Mouse (Mus musculus) ES-E14 (cell line): ENCODE measurements around the gene Gm20521. TPM values are rescaled to one million over a fixed set of nuclear protein-coding genes. Genes with fewer than 3 reads are reported as not detected.

ENCODE experiments used
- DNase-seq: peaks from one replicate; pipeline ENCODE4 v3.0.0-alpha.2; 2013; ENCODE audit warnings: low read depth, low spot score
- H3K27ac ChIP-seq: 2 replicates; pipeline ENCODE4 v1.5.1; 2012; ENCODE audit warnings: low read depth, mild to moderate bottlenecking, low read length, moderate library complexity, mixed read lengths; ENCODE audit not compliant: poor library complexity, insufficient read depth, severe bottlenecking
- H3K36me3 ChIP-seq: 2 replicates; pipeline ENCODE4 v1.6.1; 2012; ENCODE audit warnings: mild to moderate bottlenecking, low read length, moderate library complexity, mixed read lengths; ENCODE audit not compliant: control insufficient read depth, poor library complexity, insufficient read depth, severe bottlenecking
- H3K4me1 ChIP-seq, 2 experiments: fragments of 150-350 bp in 1 of 2; sonication (generic) in 1 of 2; 2 replicates each; pipeline ENCODE4 v1.6.1; 2012; ENCODE audit warnings: low read length in 2 of 2, mild to moderate bottlenecking in 1 of 2, mixed read lengths in 1 of 2; ENCODE audit not compliant: control insufficient read depth in 2 of 2, insufficient read depth in 2 of 2, poor library complexity in 1 of 2
- H3K4me3 ChIP-seq, 2 experiments: fragments of 150-350 bp in 1 of 2; sonication (generic) in 1 of 2; 2 replicates each; pipeline ENCODE4 v1.5.1; 2012; ENCODE audit warnings: low read length in 2 of 2, low read depth in 1 of 2, mild to moderate bottlenecking in 1 of 2, mixed read lengths in 1 of 2; ENCODE audit not compliant: insufficient read depth in 1 of 2, poor library complexity in 1 of 2, severe bottlenecking in 1 of 2
- H3K9ac ChIP-seq: 2 replicates; pipeline ENCODE4 v1.6.1; 2012; ENCODE audit warnings: low read depth, mild to moderate bottlenecking, low read length, mixed read lengths; ENCODE audit not compliant: poor library complexity, insufficient read depth, severe bottlenecking
- H3K9me3 ChIP-seq: fragments of 150-350 bp; sonication (generic); 2 replicates; pipeline ENCODE4 v1.6.1; 2012; ENCODE audit warnings: low read depth, mild to moderate bottlenecking, low read length; ENCODE audit not compliant: control insufficient read depth, insufficient read depth
- CHD2 ChIP-seq: IDR thresholded peaks from 2 replicates; pipeline ENCODE4 v1.6.1; 2014; ENCODE audit warnings: mild to moderate bottlenecking, low read depth, low read length, inconsistent platforms
- HCFC1 ChIP-seq: IDR thresholded peaks from 2 replicates; pipeline ENCODE4 v1.6.1; 2012; ENCODE audit warnings: low read length, inconsistent platforms, borderline replicate concordance; ENCODE audit not compliant: insufficient read depth
- MAFK ChIP-seq: IDR thresholded peaks from 2 replicates; pipeline ENCODE4 v1.6.1; 2014; ENCODE audit warnings: mild to moderate bottlenecking, low read depth, low read length, inconsistent platforms; ENCODE audit not compliant: insufficient read depth
- ZC3H11A ChIP-seq: IDR thresholded peaks from 2 replicates; pipeline ENCODE4 v1.6.1; 2012; ENCODE audit warnings: low read depth, mild to moderate bottlenecking, inconsistent platforms, low read length, borderline replicate concordance
- ZNF384 ChIP-seq: IDR thresholded peaks from 2 replicates; pipeline ENCODE4 v1.6.1; 2012; ENCODE audit warnings: low read depth, low read length, inconsistent platforms
- in situ Hi-C, 2 experiments: fragments of 600-800 bp; cut with MboI; formaldehyde crosslinking; loops; one replicate each; pipeline ENCODE4 v1.15.1; 2025; ENCODE audit warnings: low sequenced_read_pairs in 2 of 2, inconsistent platforms in 1 of 2; ENCODE audit not compliant: unreplicated experiment in 2 of 2
- total RNA-seq: library from RNA; depleted of rRNA; stranded (reverse); fragments of 300-350 nt; gene quantifications from 2 replicates; pipeline ENCODE4 v1.2.3, GENCODE M21; 2012

Gm20521 gene
- total RNA-seq, 1 experiment, result 0.71 TPM

DNA sequence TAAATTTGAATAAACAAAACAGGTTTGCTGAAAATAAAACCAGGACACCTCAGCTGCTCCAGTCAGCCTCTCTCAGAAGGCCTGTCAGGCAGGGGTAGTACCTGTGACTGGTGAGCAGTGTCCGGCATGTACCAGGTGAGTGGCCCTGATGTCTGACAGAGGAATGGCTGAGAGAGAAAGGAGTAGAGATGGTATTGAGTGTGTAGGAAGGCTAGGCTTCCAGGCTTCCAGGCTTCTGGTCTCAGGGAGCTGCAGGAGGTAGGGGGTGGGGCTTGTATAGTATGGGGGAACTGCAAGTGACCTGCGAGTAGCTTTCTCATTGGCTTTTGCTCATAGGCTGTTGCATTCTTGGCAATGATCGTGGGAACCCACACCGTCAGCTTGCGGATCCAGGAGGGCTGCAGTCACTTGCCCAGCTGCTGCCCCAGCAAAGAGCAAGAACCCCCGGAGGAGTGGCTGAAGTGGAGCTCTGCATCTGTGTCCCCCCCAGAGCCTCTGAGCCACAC, 49.5 kb downstream of the Gm20521 start, which contains the start of gene Il25:
Gene Il25, plus strand, starts transcription at position 51 of the 506 bp plus-strand sequence.
- H3K9me3 ChIP-seq, result no peaks in the 10 kb centered on the region
- TF ChIP-seq ZNF384 (no peak), HCFC1 (no peak), ZC3H11A (no peak), CHD2 (no peak), MAFK (no peak)
- in situ Hi-C loops, result no loop called here
- no peak within 1 kb of the TSS for H3K9ac ChIP-seq
- H3K4me1 ChIP-seq, result peaks cover 11 to 25% of the 10 kb centered on the region in 2 experiments; a peak in 3 of 4 replicates
- DNase-seq, result no peak
- no peak within 1 kb of the TSS for H3K27ac ChIP-seq
- no peaks in the 10 kb centered on the region for H3K36me3 ChIP-seq
- H3K4me3 ChIP-seq, result no peak within 1 kb of the TSS

DNA sequence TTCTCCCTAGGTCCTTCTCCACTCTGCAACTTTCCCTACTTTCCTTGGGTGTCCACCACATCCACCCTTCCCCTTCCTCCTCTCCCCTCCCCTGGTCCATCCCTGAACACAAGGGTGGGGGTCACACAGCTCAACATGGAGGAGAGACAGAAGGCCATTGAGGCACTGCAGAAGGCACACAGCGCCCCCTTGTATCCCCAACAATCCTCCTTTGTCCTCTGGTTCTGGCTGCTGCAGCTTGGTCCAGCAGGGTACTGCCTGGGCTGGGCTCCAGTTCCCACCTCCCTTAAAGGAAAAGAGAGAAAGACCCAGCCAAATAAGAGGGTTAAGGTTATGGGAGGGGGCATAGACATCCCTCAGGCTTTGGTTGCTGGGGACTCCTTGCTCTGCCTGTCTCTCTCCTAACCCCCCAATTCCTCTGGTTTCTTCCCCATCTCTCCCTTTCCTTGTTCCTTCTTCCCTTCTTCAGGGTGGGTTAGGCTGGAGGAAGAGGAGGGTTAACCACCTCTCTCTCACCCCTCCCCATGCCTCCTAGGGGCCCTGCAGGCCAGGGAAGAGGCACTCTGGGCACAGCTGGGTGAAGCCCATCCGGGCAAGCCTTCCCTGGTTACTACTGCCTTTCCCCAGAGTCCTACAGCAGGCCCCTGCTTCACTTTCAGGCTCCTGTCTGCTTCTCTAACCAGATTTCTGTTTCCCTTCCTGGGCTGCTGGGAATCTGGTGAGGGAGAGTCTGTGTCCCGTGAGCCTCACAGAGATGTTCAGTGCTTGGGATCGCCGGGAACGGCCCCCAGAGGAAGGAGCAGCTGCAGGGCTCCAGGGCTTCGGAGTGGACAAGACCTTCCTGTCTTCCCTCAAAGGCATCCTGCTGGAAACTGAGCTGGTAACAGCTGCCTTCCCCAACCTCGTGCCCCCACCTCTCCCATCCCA, 52.9 kb downstream of the Gm20521 start, which contains the start of gene Cmtm5:
Gene Cmtm5, plus strand, starts transcription at position 358 of the 927 bp plus-strand sequence.
- no peak for DNase-seq
- Histone ChIP-seq H3K4me1 (peaks cover 5 to 18% of the 10 kb centered on the region in 2 experiments; a peak in 2 of 4 replicates), H3K9me3 (no peaks in the 10 kb centered on the region), H3K4me3 (peak within 1 kb of the TSS; percentile 42 to 58; a peak in 3 of 4 replicates), H3K36me3 (no peaks in the 10 kb centered on the region), H3K9ac (peak within 1 kb of the TSS; percentile 61), H3K27ac (no peak within 1 kb of the TSS)
- no peak for TF ChIP-seq CHD2
- TF ChIP-seq ZNF384, result no peak
- no peak for TF ChIP-seq HCFC1
- TF ChIP-seq ZC3H11A, result no peak
- TF ChIP-seq MAFK, result no peak
- in situ Hi-C loops, result no loop called here

GRCm38 (mm10) chr14:54936831-54937160, 53.6 kb downstream of the Gm20521 start:
- H3K4me3 ChIP-seq, result no peak overlapping the region
- TF ChIP-seq ZNF384 (no peak), ZC3H11A (no peak), CHD2 (no peak), HCFC1 (no peak), MAFK (no peak)

DNA sequence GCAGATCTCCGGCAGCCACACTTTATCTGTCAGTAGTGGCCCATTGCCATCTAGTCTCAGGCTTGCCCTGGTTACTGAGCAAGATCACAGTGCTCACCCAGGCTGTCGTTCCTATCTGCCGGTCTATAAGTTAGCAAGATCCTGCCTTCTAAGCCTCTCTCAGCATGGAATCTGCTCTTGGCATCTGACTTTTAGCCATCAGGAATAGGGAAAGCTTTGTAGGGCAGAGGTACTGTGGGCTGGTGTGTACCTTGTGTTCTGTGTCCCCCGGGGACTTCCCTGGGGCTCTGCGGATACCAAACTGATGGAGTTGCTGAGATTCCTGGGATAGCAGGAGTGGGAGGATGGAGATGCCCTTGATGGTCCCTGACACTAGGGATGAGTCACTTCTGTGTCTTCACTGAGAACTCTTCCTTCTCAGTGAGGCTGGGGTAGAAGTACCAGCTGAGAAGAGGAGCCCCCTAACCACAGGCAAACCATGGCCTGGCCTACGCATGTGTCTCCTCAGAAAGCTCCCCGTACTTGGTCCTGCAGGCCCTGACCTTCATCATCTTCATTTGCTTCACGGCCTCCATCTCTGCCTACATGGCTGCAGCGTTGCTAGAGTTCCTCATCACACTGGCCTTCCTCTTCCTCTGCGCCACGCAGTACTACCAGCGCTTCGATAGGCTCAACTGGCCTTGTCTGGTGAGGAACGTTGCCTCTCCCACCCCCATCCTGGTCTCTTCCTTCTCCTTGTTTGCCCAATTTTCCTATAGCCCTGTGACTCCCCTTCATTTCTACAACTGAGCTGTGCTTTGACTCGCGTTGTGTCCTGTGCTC, 54.3 kb downstream of the Gm20521 start:
- no peak for DNase-seq
- in situ Hi-C loops, result no loop called here
- Histone ChIP-seq H3K9ac (no peak overlapping the region), H3K9me3 (no peaks in the 10 kb centered on the region), H3K4me3 (no peak overlapping the region), H3K36me3 (no peaks in the 10 kb centered on the region), H3K27ac (no peak overlapping the region), H3K4me1 (peaks cover 5 to 17% of the 10 kb centered on the region in 2 experiments; a peak in 2 of 4 replicates)
- no peak for TF ChIP-seq ZC3H11A
- no peak for TF ChIP-seq MAFK
- TF ChIP-seq CHD2, result no peak
- TF ChIP-seq ZNF384, result no peak
- no peak for TF ChIP-seq HCFC1

More at GRCm38 (mm10) chr14:54936831-54937160, 53.6 kb downstream of the Gm20521 start:
- no peaks in the 10 kb centered on the region for H3K36me3 ChIP-seq
- in situ Hi-C loops, result no loop called here
- DNase-seq, result no peak
- peaks cover 5 to 18% of the 10 kb centered on the region in 2 experiments; a peak in 2 of 4 replicates for H3K4me1 ChIP-seq
- H3K27ac ChIP-seq, result no peak overlapping the region
- no peak overlapping the region for H3K9ac ChIP-seq
- H3K9me3 ChIP-seq, result no peaks in the 10 kb centered on the region
